Mouse (Mus musculus) embryo, embryonic 11.5 days (tissue): ENCODE measurements around the gene Slc22a14.
A peak's percentile ranks its signal among the peaks of the same experiment; 100 is the strongest.
"Not testable (repeated sequence)": the region's sequence is repeated elsewhere in the genome, so short reads cannot be mapped to it uniquely, and the experiment has no call there.

Experiments used
- DNase-seq: peaks from one replicate; pipeline ENCODE4 v3.0.0-alpha.2; 2012; ENCODE audit warnings: low read depth, low spot score

The Slc22a14 gene

DNA sequence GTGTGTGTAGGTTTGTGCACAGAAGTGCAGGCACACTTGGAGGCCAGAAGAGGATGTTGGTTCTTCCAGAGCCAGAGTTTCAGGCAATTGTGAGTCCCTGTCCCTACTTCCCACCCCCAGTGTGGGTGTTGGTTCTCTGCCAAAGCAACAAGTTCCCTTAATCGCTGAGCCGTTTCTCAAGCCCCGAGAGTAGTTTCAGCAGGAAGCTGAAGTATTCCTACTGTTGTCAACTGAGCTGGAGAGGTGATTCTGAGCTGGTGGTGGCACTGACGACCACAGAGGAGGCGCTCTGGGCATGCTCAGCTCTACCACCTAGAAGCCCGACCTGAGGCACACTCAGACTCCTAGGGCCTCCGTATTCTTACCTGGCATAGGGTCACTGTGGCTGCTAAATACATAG is at the start of gene Slc22a14:
Slc22a14 (minus strand) TSS at position 270 of the 400 bp plus-strand sequence.
- no peak for DNase-seq

GRCm38 (mm10) chr9:119409864-119410263 is 44.5 kb upstream of the Slc22a14 start:
- DNase-seq = no peak

- no peak for DNase-seq
Observed at GRCm38 (mm10) chr9:119408898-119409664, 43.7 kb upstream of the Slc22a14 start.

GRCm38 (mm10) chr9:119407884-119408283 is 42.5 kb upstream of the Slc22a14 start:
- no peak for DNase-seq

GRCm38 (mm10) chr9:119404090-119404489 is 38.7 kb upstream of the Slc22a14 start:
- DNase-seq = no peak

- peak; percentile 65 for DNase-seq
Observed at GRCm38 (mm10) chr9:119403236-119403641, 37.9 kb upstream of the Slc22a14 start.

- peak; percentile 26 for DNase-seq
Observed at GRCm38 (mm10) chr9:119402253-119403235, 37.2 kb upstream of the Slc22a14 start.

- peak; percentile 96 for DNase-seq
Observed at GRCm38 (mm10) chr9:119401801-119402214, 36.5 kb upstream of the Slc22a14 start, which contains the start of gene Acvr2b. Gene Acvr2b (plus strand): TSS chr9:119402118.

- DNase-seq = no peak
Observed at GRCm38 (mm10) chr9:119401351-119401750, 36.0 kb upstream of the Slc22a14 start.

DNA sequence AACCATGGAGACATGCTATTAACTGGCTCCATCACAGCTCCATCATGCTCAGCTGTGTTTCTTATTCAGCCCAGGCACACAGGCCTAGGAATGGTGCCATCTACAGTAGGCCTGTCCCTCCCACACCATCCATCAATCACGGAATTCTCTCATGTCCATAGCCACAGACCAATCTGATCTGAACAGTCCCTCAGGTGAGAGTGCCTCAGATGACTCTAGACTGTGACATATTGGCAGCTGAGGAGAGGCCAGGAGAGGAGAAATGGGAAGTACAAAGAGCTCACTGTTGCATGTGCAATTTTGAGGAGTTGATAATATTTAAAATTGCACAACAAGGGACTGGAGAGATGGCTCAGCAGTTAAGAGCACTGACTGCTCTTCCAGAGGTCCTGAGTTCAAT is 29.5 kb upstream of the Slc22a14 start:
- no peak for DNase-seq

GRCm38 (mm10) chr9:119390214-119390613 is 24.9 kb upstream of the Slc22a14 start:
- DNase-seq = no peak

DNA sequence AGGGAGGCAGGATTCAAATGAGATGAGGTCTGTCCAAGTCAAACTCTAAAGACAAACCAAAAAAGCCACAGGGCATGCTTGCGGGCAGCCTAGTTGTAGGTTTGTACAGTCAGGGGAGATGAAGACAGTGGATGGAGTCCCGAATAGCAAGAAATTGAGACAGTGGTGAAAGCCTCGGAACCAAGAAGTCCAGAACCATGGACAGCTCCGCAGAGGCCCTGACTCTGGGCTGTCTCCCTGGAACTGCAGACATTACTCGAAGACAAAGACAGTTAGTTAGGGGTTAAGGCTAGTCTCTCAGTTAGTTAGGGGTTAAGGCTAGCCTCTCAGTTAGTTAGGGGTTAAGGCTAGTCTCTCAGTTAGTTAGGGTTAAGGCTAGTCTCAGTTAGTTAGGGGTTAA is 23.6 kb upstream of the Slc22a14 start:
- peak; percentile 38 for DNase-seq

GRCm38 (mm10) chr9:119382603-119383002 is 17.2 kb upstream of the Slc22a14 start:
- no peak for DNase-seq

DNA sequence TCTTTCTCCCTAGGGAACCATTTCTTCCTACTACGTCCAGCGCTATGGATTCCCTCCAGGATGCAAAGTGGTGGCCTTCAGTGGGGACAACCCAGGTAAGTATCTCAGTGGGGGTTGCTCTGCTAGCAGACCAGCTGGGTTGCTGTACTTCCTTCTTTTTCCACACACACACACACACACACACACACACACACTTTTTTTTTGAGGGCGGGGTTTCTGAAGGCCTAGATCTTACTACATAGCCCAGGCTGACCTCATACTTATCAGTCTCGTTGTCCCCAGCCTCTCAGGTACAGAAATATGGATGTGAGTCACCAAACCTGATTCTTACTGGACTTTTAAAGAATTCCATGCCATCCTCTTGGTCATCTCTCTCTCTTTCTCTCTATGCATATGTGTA is 12.9 kb upstream of the Slc22a14 start:
- no peak for DNase-seq

DNA sequence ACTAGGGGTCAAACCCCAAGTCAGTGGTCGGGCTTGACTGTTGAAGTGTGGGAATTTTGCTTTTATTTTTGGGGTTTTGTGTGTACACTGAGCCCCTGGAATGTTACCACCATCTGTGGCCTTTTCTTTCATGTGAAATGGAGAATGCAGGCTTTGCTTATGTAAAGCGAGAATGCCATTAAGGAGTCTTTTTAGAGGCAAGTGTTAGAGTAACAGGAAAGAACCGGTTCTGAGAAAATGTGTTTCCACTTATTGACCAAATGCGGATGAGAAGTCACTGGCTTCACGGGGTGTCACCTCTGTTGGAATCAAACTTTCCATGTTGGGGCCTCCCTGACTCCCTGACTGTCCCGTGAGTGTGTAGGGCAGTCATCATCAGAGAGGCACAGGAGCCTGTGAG is 10.2 kb upstream of the Slc22a14 start:
- no peak for DNase-seq

GRCm38 (mm10) chr9:119375008-119375407 is 9.7 kb upstream of the Slc22a14 start:
- DNase-seq = no peak

GRCm38 (mm10) chr9:119371251-119371650 is 5.9 kb upstream of the Slc22a14 start:
- no peak for DNase-seq

- DNase-seq = not testable (repeated sequence)
Observed at GRCm38 (mm10) chr9:119370770-119371169, 5.4 kb upstream of the Slc22a14 start.

DNA sequence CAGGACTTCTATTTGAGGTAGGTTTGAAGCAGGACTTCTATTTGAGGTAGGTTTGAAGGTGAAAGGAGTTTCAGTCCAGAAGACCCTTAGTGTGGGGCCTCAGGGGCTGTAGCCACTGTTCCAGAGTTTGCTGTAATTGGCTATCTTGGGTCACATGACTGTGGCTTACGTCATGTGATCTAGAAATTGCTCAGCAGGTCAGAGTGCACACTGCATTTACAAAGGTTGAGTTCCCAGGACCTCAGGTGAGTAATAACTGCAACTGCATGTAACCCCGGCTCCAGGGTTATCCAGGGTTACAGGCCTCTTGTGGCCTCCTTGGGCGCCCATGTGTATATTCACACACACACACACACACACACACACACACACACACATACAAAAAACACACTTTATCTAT is 3.0 kb upstream of the Slc22a14 start:
- no peak for DNase-seq

GRCm38 (mm10) chr9:119363229-119363628 is 2.1 kb downstream of the Slc22a14 start:
- DNase-seq = no peak

GRCm38 (mm10) chr9:119361416-119361815 is 3.9 kb downstream of the Slc22a14 start:
- DNase-seq = no peak

GRCm38 (mm10) chr9:119358058-119358429 is 7.3 kb downstream of the Slc22a14 start:
- no peak for DNase-seq
